In the genomic region with DNA sequence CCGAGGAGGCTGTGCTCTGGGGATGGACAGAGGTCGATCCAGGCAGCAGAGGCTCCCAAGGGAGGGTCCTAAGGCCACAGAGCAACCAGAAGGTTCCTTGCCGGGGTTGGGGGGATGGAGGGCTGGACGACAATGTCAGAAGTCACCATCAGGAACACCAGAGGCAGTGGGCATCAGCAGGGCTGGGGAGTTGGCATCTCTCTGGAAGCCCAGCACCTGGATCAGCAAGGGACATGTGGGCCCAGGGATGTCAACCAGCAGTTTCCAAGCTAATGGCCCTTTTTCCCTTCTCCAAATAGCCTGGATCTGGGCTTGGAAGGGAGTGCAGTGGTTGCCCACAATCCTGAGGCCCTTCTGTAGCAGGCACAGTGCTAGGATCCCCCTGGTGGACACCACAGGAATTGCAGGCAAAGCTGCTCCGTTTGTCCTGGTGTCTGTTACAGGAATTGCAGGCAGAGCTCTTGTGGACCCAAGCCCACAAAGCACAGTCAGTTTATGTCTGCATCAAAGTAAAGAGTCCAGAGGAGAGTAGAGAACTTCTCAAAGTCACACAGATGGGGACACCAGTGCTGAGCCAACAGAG, we compare ENCODE assay signal across 9 mouse cellular contexts. TPM values are rescaled to one million over a fixed set of nuclear protein-coding genes. Genes with fewer than 3 reads are reported as not detected.
DNase-seq lines count a peak whose midpoint lies in the region; ATAC-seq and TF ChIP-seq lines count a peak whose summit lies in the region.
"Had no signal": no experiment of that assay in that cellular context is flagged by ENCODE, and none has a peak within 500 bp of the region (broad histone marks: within the 10 kb centered on the region; RNA-seq: fewer than 3 reads in every experiment).

No protein-coding gene starts in this region.

- intact Hi-C loops in gastrocnemius, adult 2 months (cut with DNase I), result loop anchor here (2.0 to 10.0 kb wide), 4 partner anchors 71 to 196 kb away; no protein-coding TSS in a partner anchor

- no peaks in the 10 kb centered on the region for H3K36me3 ChIP-seq in limb, embryonic 15.5 days
- H3K36me3 ChIP-seq in stomach, embryonic 16.5 days (ENCODE audit: control insufficient read depth, insufficient read depth, low read length), result no peaks in the 10 kb centered on the region

- no peak overlapping the region for H3K4me2 ChIP-seq in limb, embryonic 15.5 days
- H3K4me2 ChIP-seq in stomach, embryonic 16.5 days (ENCODE audit: low read depth, low read length), result peak overlapping the region; percentile 44
- H3K4me2 ChIP-seq: embryonic facial prominence, embryonic 13.5 days had no signal

- no peaks in the 10 kb centered on the region for H3K9me3 ChIP-seq in limb, embryonic 15.5 days
- no peaks in the 10 kb centered on the region for H3K9me3 ChIP-seq in stomach, embryonic 16.5 days (replicated peaks; ENCODE audit: control insufficient read depth, low read length)
- H3K9me3 ChIP-seq: embryonic facial prominence, embryonic 13.5 days had no signal

- H3K9ac ChIP-seq in limb, embryonic 15.5 days, result no peak overlapping the region
- H3K9ac ChIP-seq in stomach, embryonic 16.5 days (ENCODE audit: low read length), result no peak overlapping the region
- H3K9ac ChIP-seq: embryonic facial prominence, embryonic 13.5 days had no signal

- WGBS in limb, embryonic 15.5 days, result 55% methylated on average over 5 of the region's 5 CpGs
- 64% methylated on average over 5 of the region's 5 CpGs for WGBS in stomach, embryonic 16.5 days

- peak; percentile 55 for DNase-seq in ovary, postnatal 36 days (ENCODE audit: low spot score)
- DNase-seq in ovary, postnatal 10 days (ENCODE audit: low spot score), result no peak
- peak; percentile 79 to 82 for DNase-seq in cerebellum, postnatal 36 days
- DNase-seq in gastrocnemius, adult 2 months, result peak; percentile 75
- DNase-seq in kidney, adult 8-10 months, result peak; percentile 38 to 67
- DNase-seq in naive thymus-derived CD4-positive, alpha-beta T cell, adult 2 months (ENCODE audit: low read depth), result peak; percentile 91

- H3K27ac ChIP-seq in gastrocnemius, adult 2 months, result no peak overlapping the region
- no peak overlapping the region for H3K27ac ChIP-seq in limb, embryonic 15.5 days
- H3K27ac ChIP-seq in stomach, embryonic 16.5 days (ENCODE audit: low read length), result no peak overlapping the region

- ATAC-seq in limb, embryonic 15.5 days (ENCODE audit: insufficient number of reproducible peaks, low FRiP score, low TSS enrichment, low read depth), result no peak
- ATAC-seq in stomach, embryonic 16.5 days (ENCODE audit: insufficient read depth, low FRiP score), result no peak

- H3K4me1 ChIP-seq in limb, embryonic 15.5 days, result 0 out of 2 replicates have a peak, but pooled peaks cover 2% of the 10 kb centered on the region
- peaks cover 5% of the 10 kb centered on the region; the same call in 1 of the 2 replicates for H3K4me1 ChIP-seq in stomach, embryonic 16.5 days (ENCODE audit: control insufficient read depth, insufficient read depth, low read length)

- TF ChIP-seq CTCF in gastrocnemius, adult 2 months (IDR thresholded peaks at IDR 0.05), result no peak; the same call in none of the 2 replicates

- no peaks in the 10 kb centered on the region for H3K27me3 ChIP-seq in limb, embryonic 15.5 days
- no peaks in the 10 kb centered on the region for H3K27me3 ChIP-seq in stomach, embryonic 16.5 days (ENCODE audit: control insufficient read depth, insufficient read depth, low read length)
- H3K27me3 ChIP-seq: embryonic facial prominence, embryonic 13.5 days had no signal

- no peak overlapping the region for H3K4me3 ChIP-seq in gastrocnemius, adult 2 months
- 0 out of 2 replicates have a peak overlapping the region, but pooled peaks have one; percentile 2 for H3K4me3 ChIP-seq in limb, embryonic 15.5 days
- peak overlapping the region; percentile 42 for H3K4me3 ChIP-seq in stomach, embryonic 16.5 days (replicated peaks; ENCODE audit: low read length)
- H3K4me3 ChIP-seq: embryonic facial prominence, embryonic 13.5 days had no signal

RNA-seq across cellular contexts. Expression of gene Gm20219, which starts 1.3 kb away (rescaled TPM):
- total RNA-seq in gastrocnemius, adult 2 months (2021), result 1 to 10 TPM in 1 of 2 experiments, under 1 TPM in 1; 0.89 to 1.1 TPM
- 16.2 and 16.6 TPM in 2 replicates for polyA plus RNA-seq in limb, embryonic 15.5 days (2015; fragmentation: Nextera tagmentation; extraction: Ambion mirVana)
- polyA plus RNA-seq in stomach, embryonic 16.5 days (2015; fragmentation: Nextera tagmentation; extraction: Ambion mirVana), result 17.5 and 21.3 TPM in 2 replicates

RNA-seq across cellular contexts. Expression of gene Safb2, which starts 31.5 kb away (rescaled TPM):
- total RNA-seq in gastrocnemius, adult 2 months (2021), result 10 to 100 TPM; 38.5 to 41.1 TPM
- 74.5 and 75.6 TPM in 2 replicates for polyA plus RNA-seq in limb, embryonic 15.5 days (2015; fragmentation: Nextera tagmentation; extraction: Ambion mirVana)
- polyA plus RNA-seq in stomach, embryonic 16.5 days (2015; fragmentation: Nextera tagmentation; extraction: Ambion mirVana), result 55.0 and 59.9 TPM in 2 replicates

RNA-seq across cellular contexts. Expression of gene Safb, which starts 31.8 kb away (rescaled TPM):
- total RNA-seq in gastrocnemius, adult 2 months (2021), result 10 to 100 TPM; 43.0 to 46.7 TPM
- 80.6 and 94.2 TPM in 2 replicates for polyA plus RNA-seq in limb, embryonic 15.5 days (2015; fragmentation: Nextera tagmentation; extraction: Ambion mirVana)
- 78.9 and 88.5 TPM in 2 replicates for polyA plus RNA-seq in stomach, embryonic 16.5 days (2015; fragmentation: Nextera tagmentation; extraction: Ambion mirVana)

RNA-seq across cellular contexts. Expression of gene Znrf4, which starts 40.6 kb away (rescaled TPM):
- not detected for total RNA-seq in gastrocnemius, adult 2 months (2021)
- not detected in 2 replicates for polyA plus RNA-seq in limb, embryonic 15.5 days (2015; fragmentation: Nextera tagmentation; extraction: Ambion mirVana)
- not detected in 2 replicates for polyA plus RNA-seq in stomach, embryonic 16.5 days (2015; fragmentation: Nextera tagmentation; extraction: Ambion mirVana)
- polyA plus RNA-seq: embryonic facial prominence, embryonic 13.5 days had no signal

RNA-seq across cellular contexts. Expression of gene 2410015M20Rik, which starts 56.7 kb away (rescaled TPM):
- 100 to 1,000 TPM; 107 to 167 TPM for total RNA-seq in gastrocnemius, adult 2 months (2021)
- polyA plus RNA-seq in limb, embryonic 15.5 days (2015; fragmentation: Nextera tagmentation; extraction: Ambion mirVana), result 257 and 269 TPM in 2 replicates
- 240 and 266 TPM in 2 replicates for polyA plus RNA-seq in stomach, embryonic 16.5 days (2015; fragmentation: Nextera tagmentation; extraction: Ambion mirVana)
